Mouse (Mus musculus) c-Kit-positive CD71-positive TER-119-positive erythroid progenitor cells, embryonic 14.5 days (primary cell): ENCODE results near the gene Olfr33.

Experiments used
- DNase-seq: peaks from one replicate; pipeline ENCODE4 v3.0.0-alpha.2; 2013; ENCODE audit warnings: low spot score

Olfr33 gene

DNA sequence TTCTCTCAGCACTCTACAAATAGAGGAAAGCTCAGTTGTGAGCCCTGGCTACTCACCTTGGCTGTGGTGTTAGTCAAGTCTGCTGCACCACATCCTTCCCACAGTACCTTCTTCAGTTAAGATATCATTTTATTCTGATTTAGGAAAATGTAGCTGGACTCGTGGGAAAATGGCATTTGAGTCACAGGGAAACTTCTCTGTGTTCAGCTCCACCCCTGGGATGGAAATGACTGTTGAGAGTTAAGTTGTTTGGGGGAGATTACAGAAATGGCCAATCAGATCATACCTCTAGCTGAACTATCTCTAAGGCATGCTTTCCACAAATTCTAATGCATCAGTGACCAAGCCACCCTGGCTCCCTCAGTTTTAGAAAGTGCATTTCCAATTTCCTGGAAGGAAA lies at the start of gene Olfr33:
Olfr33 (minus strand) TSS at position 101 of the 400 bp plus-strand sequence.
- no peak for DNase-seq

GRCm38 (mm10) chr7:102759266-102759665 lies 40.4 kb upstream of the Olfr33 start, which contains the start of the genes Olfr560 and Olfr78:
Olfr560 (minus strand) TSS chr7:102759366.
Olfr78 (minus strand) TSS chr7:102759471.
- DNase-seq, result no peak

DNA sequence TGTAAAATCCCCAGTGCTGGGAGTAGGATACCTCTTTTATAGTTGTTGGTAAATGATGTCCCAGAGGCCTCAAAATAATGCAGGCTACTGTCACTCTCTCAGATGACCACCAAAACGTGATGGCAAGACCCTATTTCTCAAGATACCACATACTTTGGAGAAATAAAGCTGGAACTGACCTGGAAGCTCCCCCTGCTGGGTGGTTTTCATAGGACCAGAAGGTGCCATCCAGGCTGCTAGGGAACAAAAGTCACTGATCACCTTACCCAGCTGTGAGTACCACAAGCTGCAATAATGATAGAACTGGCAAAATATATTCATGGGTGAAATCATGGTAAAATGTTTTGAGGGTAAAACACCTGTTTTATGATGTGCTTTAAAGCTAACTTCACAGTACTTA lies 33.2 kb upstream of the Olfr33 start:
- DNase-seq, result no peak

- DNase-seq, result no peak
These were observed 18.8 kb upstream of the Olfr33 start for GRCm38 (mm10) chr7:102737705-102738104.

DNA sequence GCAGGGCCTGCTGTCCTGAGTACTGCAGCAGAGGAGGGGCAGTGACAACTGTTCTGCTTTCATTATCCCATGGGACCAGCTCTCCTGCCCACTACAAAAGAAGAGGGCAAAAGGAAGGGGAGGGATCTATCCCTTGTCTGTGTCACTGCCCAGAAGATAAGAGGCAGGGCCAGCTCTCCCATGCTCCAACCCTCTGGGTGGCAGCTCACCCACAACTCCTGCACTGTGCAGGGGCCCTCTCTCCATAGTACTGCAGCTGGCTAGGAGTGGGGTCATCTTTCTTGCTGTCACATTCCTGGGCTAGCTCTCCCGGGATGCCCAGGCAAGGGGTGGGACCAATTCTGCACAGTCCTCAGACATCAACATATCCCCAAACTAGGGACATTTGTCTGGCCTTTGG lies 14.9 kb upstream of the Olfr33 start:
- no peak for DNase-seq

DNA sequence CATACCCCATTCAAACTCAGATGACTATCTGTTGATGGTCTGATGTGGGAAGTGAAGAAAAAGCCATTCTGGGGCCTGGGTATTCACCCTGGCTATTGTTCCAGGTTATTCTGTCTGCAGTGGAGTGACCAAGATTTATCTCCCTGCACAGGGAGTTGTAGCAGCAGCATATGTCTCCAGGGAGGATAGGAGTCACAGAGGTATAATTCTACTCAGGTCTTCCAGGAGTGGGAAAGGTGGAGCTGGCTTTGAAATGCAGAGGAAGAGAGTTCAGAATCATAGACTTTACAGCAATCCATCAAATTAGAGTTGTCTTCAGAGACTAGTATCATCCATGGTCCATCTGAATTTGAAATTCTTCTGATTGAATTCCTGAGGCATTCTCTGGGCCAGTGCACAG lies 8.5 kb upstream of the Olfr33 start, which contains the start of gene Olfr559:
Olfr559 (minus strand) TSS at position 101 of the 400 bp plus-strand sequence.
- no peak for DNase-seq

DNA sequence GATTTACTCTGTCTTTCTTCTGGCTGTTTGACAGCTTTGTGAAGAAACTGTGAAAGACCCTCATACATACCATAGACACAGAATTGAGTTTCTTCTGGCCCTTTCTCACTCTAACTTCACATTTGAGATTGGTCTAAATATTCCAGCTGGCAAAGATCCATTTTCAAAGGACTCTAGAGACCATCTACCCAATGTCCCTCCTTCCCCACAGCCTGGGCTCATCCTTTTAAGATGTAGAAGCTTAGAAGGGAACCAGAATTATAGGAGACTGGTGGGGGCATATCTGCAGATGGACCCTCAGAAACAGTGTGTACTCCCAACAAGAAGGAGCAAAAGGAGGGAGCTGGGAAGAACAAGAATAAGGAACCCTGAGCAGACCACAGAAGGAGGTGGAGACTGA lies 17.0 kb downstream of the Olfr33 start, which contains the start of gene Olfr558:
Olfr558 (plus strand) TSS at position 301 of the 400 bp plus-strand sequence.
- no peak for DNase-seq

DNA sequence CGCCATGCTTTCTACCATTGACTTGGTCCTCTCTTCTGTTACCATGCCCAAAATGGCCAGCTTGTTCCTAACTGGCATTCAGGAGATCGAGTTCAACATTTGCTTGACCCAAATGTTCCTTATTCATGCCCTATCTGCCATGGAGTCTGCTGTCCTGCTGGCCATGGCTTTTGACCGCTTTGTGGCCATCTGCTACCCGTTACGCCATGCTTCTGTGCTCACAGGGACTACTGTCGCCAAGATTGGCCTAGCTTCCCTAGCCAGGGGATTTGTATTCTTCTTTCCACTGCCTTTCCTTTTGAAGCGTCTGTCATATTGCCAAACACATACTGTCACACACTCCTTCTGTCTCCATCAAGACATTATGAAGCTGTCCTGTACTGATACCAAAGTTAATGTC lies 20.4 kb downstream of the Olfr33 start:
- DNase-seq, result no peak

DNA sequence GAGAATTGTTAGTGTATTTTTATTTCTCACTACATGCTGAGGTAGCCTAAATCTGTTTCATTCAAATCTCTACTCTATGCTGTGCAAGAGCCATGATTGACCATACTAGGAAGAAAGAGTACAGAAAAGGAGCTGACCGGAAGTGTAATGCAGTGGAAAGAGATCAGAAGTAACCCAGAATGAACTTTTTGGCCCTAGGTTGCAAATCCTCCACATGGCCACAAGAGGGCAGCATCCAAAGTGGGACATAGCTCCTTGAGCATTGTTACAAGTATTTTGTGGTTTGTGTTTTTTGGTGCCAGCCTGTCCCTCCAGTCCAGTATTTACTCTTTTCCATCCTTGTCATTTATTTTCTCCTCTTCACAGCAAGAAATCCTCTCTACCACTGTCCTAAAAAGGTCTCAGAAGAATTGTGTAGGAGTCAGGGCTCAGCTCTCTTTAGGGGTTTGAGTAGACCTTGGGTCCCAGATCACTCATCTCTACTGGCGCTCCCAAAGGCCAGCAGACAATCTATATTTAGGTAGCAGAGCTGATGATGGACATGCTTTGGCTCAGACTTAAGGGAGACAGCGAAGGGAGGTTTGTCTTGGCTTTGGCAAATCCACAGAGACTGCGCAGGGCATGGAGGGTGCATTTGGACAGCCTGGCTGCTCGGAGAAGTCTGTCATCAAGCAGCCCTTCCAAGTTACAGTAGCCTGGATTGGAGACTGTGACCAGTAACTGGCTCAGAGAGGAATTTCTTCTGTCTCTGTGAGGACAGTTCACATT lies 23.3 kb downstream of the Olfr33 start, which contains the start of gene Olfr557:
Olfr557 (plus strand) TSS at position 553 of the 768 bp plus-strand sequence.
- DNase-seq, result peak; percentile 30

GRCm38 (mm10) chr7:102686944-102687501 lies 31.8 kb downstream of the Olfr33 start, which contains the start of gene Trim68:
Trim68 (minus strand) TSS chr7:102687327.
- peak; percentile 69 for DNase-seq

- no peak for DNase-seq
These were observed 37.0 kb downstream of the Olfr33 start for GRCm38 (mm10) chr7:102681916-102682315.

GRCm38 (mm10) chr7:102676225-102676624 lies 42.6 kb downstream of the Olfr33 start:
- no peak for DNase-seq

GRCm38 (mm10) chr7:102665378-102665777 lies 53.5 kb downstream of the Olfr33 start:
- DNase-seq, result no peak

GRCm38 (mm10) chr7:102664599-102664998 lies 54.3 kb downstream of the Olfr33 start, which contains the start of gene Olfr556:
Olfr556 (plus strand) TSS chr7:102664899.
- no peak for DNase-seq
